Mouse (Mus musculus): ENCODE measurements around the gene Hnrnpdl. TPM values are rescaled to one million over a fixed set of nuclear protein-coding genes. Genes with fewer than 3 reads are reported as not detected.

Hnrnpdl gene
- total and polyA plus RNA-seq, 3 experiments = 153 to 239 TPM; not detected in 1

- no peak for TF ChIP-seq MYB (IDR thresholded peaks at IDR 0.05; ENCODE audit: low read depth, low read length)
- TF ChIP-seq POLR2AphosphoS5 (IDR thresholded peaks at IDR 0.05; ENCODE audit: borderline replicate concordance, low read depth, low read length) = no peak
- no peak for TF ChIP-seq SMC3 (IDR thresholded peaks at IDR 0.05; ENCODE audit: low read depth, low read length)
- no peak for TF ChIP-seq MXI1 (IDR thresholded peaks at IDR 0.05; ENCODE audit: low read depth, low read length)
- TF ChIP-seq JUND (IDR thresholded peaks at IDR 0.05; ENCODE audit: low read depth, low read length) = no peak
- no peak for TF ChIP-seq KAT2A (conservative IDR thresholded peaks at IDR 0.05; ENCODE audit: low read depth, low read length)
- no peak for TF ChIP-seq E2F4 (IDR thresholded peaks at IDR 0.05; ENCODE audit: borderline replicate concordance, low read depth, low read length)
- no peak for TF ChIP-seq HCFC1 (IDR thresholded peaks at IDR 0.05; ENCODE audit: low read depth, low read length)
- TF ChIP-seq ZC3H11A (IDR thresholded peaks at IDR 0.05; ENCODE audit: low read depth, low read length) = no peak
Observed at GRCm38 (mm10) chr5:100024868-100025267, 14.6 kb downstream of the Hnrnpdl start.

GRCm38 (mm10) chr5:100024403-100024802 lies 15.1 kb downstream of the Hnrnpdl start:
- H3K4me3 ChIP-seq (ENCODE audit: control insufficient read depth in 1 of 2, insufficient read depth in 1 of 2, low read depth in 2 of 2, low read length in 2 of 2) = no peak overlapping the region
- no peaks in the 10 kb centered on the region for H3K79me2 ChIP-seq (ENCODE audit: control insufficient read depth, insufficient read depth, low read length, poor library complexity)
- no peak overlapping the region for H3K9ac ChIP-seq (ENCODE audit: control insufficient read depth, low read depth, low read length, poor library complexity, severe bottlenecking)
- H3K27me3 ChIP-seq (ENCODE audit: control insufficient read depth in 1 of 2, insufficient read depth in 2 of 2, low read length in 2 of 2) = no peaks in the 10 kb centered on the region
- no peaks in the 10 kb centered on the region for H3K36me3 ChIP-seq (ENCODE audit: control insufficient read depth in 1 of 2, insufficient read depth in 2 of 2, low read length in 2 of 2)
- TF ChIP-seq TBP (IDR thresholded peaks at IDR 0.05; ENCODE audit: low read depth, low read length) = no peak
- no peak for TF ChIP-seq GATA1 (IDR thresholded peaks at IDR 0.05; ENCODE audit: low read depth, low read length)
- TF ChIP-seq JUND (IDR thresholded peaks at IDR 0.05; ENCODE audit: low read depth, low read length) = no peak
- no peak for TF ChIP-seq UBTF (IDR thresholded peaks at IDR 0.05; ENCODE audit: borderline replicate concordance, insufficient read depth, low read depth, low read length)
- TF ChIP-seq ZKSCAN1 (IDR thresholded peaks at IDR 0.05; ENCODE audit: low read depth, low read length) = no peak
- no peak for TF ChIP-seq MYB (IDR thresholded peaks at IDR 0.05; ENCODE audit: low read depth, low read length)
- no peak for TF ChIP-seq MYC (IDR thresholded peaks at IDR 0.05; ENCODE audit: low read depth, low read length)
- no peak for TF ChIP-seq SMC3 (IDR thresholded peaks at IDR 0.05; ENCODE audit: low read depth, low read length)
- no peak for TF ChIP-seq HCFC1 (IDR thresholded peaks at IDR 0.05; ENCODE audit: low read depth, low read length)
- TF ChIP-seq ZNF384 (IDR thresholded peaks at IDR 0.05; ENCODE audit: low read depth, low read length) = no peak
- no peak for TF ChIP-seq ELF1 (IDR thresholded peaks at IDR 0.05; ENCODE audit: low read depth, low read length)
- TF ChIP-seq GABPA (IDR thresholded peaks at IDR 0.05; ENCODE audit: low read depth, low read length) = no peak
- TF ChIP-seq POLR2AphosphoS5 (IDR thresholded peaks at IDR 0.05; ENCODE audit: borderline replicate concordance, low read depth, low read length) = no peak
- no peak for TF ChIP-seq KAT2A (conservative IDR thresholded peaks at IDR 0.05; ENCODE audit: low read depth, low read length)
- no peak for TF ChIP-seq MXI1 (IDR thresholded peaks at IDR 0.05; ENCODE audit: low read depth, low read length)
- TF ChIP-seq EP300 (IDR thresholded peaks at IDR 0.05; ENCODE audit: low read depth in 1 of 2, low read length in 2 of 2) = no peak
- no peak for TF ChIP-seq E2F4 (IDR thresholded peaks at IDR 0.05; ENCODE audit: borderline replicate concordance, low read depth, low read length)
- TF ChIP-seq USF2 (IDR thresholded peaks at IDR 0.05; ENCODE audit: borderline replicate concordance in 1 of 2, insufficient read depth in 1 of 2, low read depth in 1 of 2, low read length in 2 of 2) = no peak
- no peak for TF ChIP-seq CHD2 (IDR thresholded peaks at IDR 0.05; ENCODE audit: low read length)
- TF ChIP-seq ZC3H11A (IDR thresholded peaks at IDR 0.05; ENCODE audit: low read depth, low read length) = no peak
- H3K9me3 ChIP-seq (replicated peaks; ENCODE audit: insufficient read depth, low read length) = no peaks in the 10 kb centered on the region
- H3K4me1 ChIP-seq (ENCODE audit: control insufficient read depth in 1 of 2, insufficient read depth in 2 of 2, low read length in 2 of 2) = 0 out of 4 replicates have a peak, but pooled peaks cover 0 to 6% of the 10 kb centered on the region in 2 experiments
- H3K27ac ChIP-seq (ENCODE audit: control insufficient read depth, low read depth, low read length) = no peak overlapping the region
- no peak for DNase-seq (ENCODE audit: low read depth, low spot score)

More at GRCm38 (mm10) chr5:100024868-100025267, 14.6 kb downstream of the Hnrnpdl start:
- H3K4me1 ChIP-seq (ENCODE audit: control insufficient read depth in 1 of 2, insufficient read depth in 2 of 2, low read length in 2 of 2) = 0 out of 4 replicates have a peak, but pooled peaks cover 0 to 5% of the 10 kb centered on the region in 2 experiments
- no peak overlapping the region for H3K9ac ChIP-seq (ENCODE audit: control insufficient read depth, low read depth, low read length, poor library complexity, severe bottlenecking)
- H3K27ac ChIP-seq (ENCODE audit: control insufficient read depth, low read depth, low read length) = no peak overlapping the region
- H3K79me2 ChIP-seq (ENCODE audit: control insufficient read depth, insufficient read depth, low read length, poor library complexity) = no peaks in the 10 kb centered on the region
- no peak for DNase-seq (ENCODE audit: low read depth, low spot score)
- no peaks in the 10 kb centered on the region for H3K27me3 ChIP-seq (ENCODE audit: control insufficient read depth in 1 of 2, insufficient read depth in 2 of 2, low read length in 2 of 2)
- no peaks in the 10 kb centered on the region for H3K9me3 ChIP-seq (replicated peaks; ENCODE audit: insufficient read depth, low read length)
- no peak overlapping the region for H3K4me3 ChIP-seq (ENCODE audit: control insufficient read depth in 1 of 2, insufficient read depth in 1 of 2, low read depth in 2 of 2, low read length in 2 of 2)
- no peaks in the 10 kb centered on the region for H3K36me3 ChIP-seq (ENCODE audit: control insufficient read depth in 1 of 2, insufficient read depth in 2 of 2, low read length in 2 of 2)
